Mouse (Mus musculus): ENCODE data around the gene Sohlh1. TPM values are rescaled to one million over a fixed set of nuclear protein-coding genes. Genes with fewer than 3 reads are reported as not detected.

The Sohlh1 gene
- polyA plus RNA-seq, 1 experiment from 2014 or later: not detected

Other genes starting within 250 kb of the Sohlh1 start
- 48.6 and 49.2 TPM in 2 replicates for gene Rabl6, start 238.7 kb downstream of the Sohlh1 start, polyA plus RNA-seq (2016; fragmentation: Nextera tagmentation; extraction: Ambion mirVana)
- gene Ccdc183, start 229.6 kb downstream of the Sohlh1 start, polyA plus RNA-seq (2016; fragmentation: Nextera tagmentation; extraction: Ambion mirVana): 0.12 and 0.14 TPM in 2 replicates
- gene Tmem141, start 225.2 kb downstream of the Sohlh1 start, polyA plus RNA-seq (2016; fragmentation: Nextera tagmentation; extraction: Ambion mirVana): 15.3 and 17.8 TPM in 2 replicates
- 0.63 and 1.1 TPM in 2 replicates for gene Fcna, start 219.2 kb downstream of the Sohlh1 start, polyA plus RNA-seq (2016; fragmentation: Nextera tagmentation; extraction: Ambion mirVana)
- gene Lcn8, start 194.1 kb downstream of the Sohlh1 start, polyA plus RNA-seq (2016; fragmentation: Nextera tagmentation; extraction: Ambion mirVana): not detected in 2 replicates
- not detected in 2 replicates for gene Lcn5, start 189.3 kb downstream of the Sohlh1 start, polyA plus RNA-seq (2016; fragmentation: Nextera tagmentation; extraction: Ambion mirVana)
- gene Lcn6, start 170.5 kb downstream of the Sohlh1 start, polyA plus RNA-seq (2016; fragmentation: Nextera tagmentation; extraction: Ambion mirVana): not detected in 2 replicates
- not detected in 2 replicates for gene Lcn10, start 164.5 kb downstream of the Sohlh1 start, polyA plus RNA-seq (2016; fragmentation: Nextera tagmentation; extraction: Ambion mirVana)
- gene Obp2a, start 147.2 kb downstream of the Sohlh1 start, polyA plus RNA-seq (2016; fragmentation: Nextera tagmentation; extraction: Ambion mirVana): not detected in 2 replicates
- 57.5 and 58.9 TPM in 2 replicates for gene Bmyc, start 140.5 kb downstream of the Sohlh1 start, polyA plus RNA-seq (2016; fragmentation: Nextera tagmentation; extraction: Ambion mirVana)
- not detected in 2 replicates for gene Obp2b, start 110.2 kb downstream of the Sohlh1 start, polyA plus RNA-seq (2016; fragmentation: Nextera tagmentation; extraction: Ambion mirVana)
- gene Lcn3, start 81.7 kb downstream of the Sohlh1 start, polyA plus RNA-seq (2016; fragmentation: Nextera tagmentation; extraction: Ambion mirVana): not detected in 2 replicates
- gene Lcn11, start 70.2 kb downstream of the Sohlh1 start, polyA plus RNA-seq (2016; fragmentation: Nextera tagmentation; extraction: Ambion mirVana): not detected in 2 replicates
- not detected in 2 replicates for gene Gm13539, start 65.0 kb downstream of the Sohlh1 start, polyA plus RNA-seq (2016; fragmentation: Nextera tagmentation; extraction: Ambion mirVana)
- not detected in 2 replicates for gene Glt6d1, start 31.4 kb downstream of the Sohlh1 start, polyA plus RNA-seq (2016; fragmentation: Nextera tagmentation; extraction: Ambion mirVana)
- not detected in 2 replicates for gene Lcn9, start 24.1 kb downstream of the Sohlh1 start, polyA plus RNA-seq (2016; fragmentation: Nextera tagmentation; extraction: Ambion mirVana)
- not detected in 2 replicates for gene Kcnt1, start 16.5 kb upstream of the Sohlh1 start, polyA plus RNA-seq (2016; fragmentation: Nextera tagmentation; extraction: Ambion mirVana)
- 17.9 and 22.1 TPM in 2 replicates for gene Camsap1, start 136.0 kb upstream of the Sohlh1 start, polyA plus RNA-seq (2016; fragmentation: Nextera tagmentation; extraction: Ambion mirVana)
- gene Ubac1, start 174.5 kb upstream of the Sohlh1 start, polyA plus RNA-seq (2016; fragmentation: Nextera tagmentation; extraction: Ambion mirVana): 107 and 111 TPM in 2 replicates